Mouse (Mus musculus) adrenal gland, postnatal 0 days (tissue): Measurements from ENCODE around the gene Gm340. TPM values are rescaled to one million over a fixed set of nuclear protein-coding genes. Genes with fewer than 3 reads are reported as not detected.

ENCODE experiments used
- microRNA-seq: library from miRNA; unstranded; fragments of <30 nt; microRNA quantifications from one replicate; pipeline ENCODE4, GENCODE M21; 2016; ENCODE audit warnings: borderline replicate concordance; ENCODE audit not compliant: insufficient number of aligned reads
- polyA plus RNA-seq: library from polyadenylated mRNA; unstranded; fragments of >200 nt; fragmentation: Nextera tagmentation; extraction: Ambion mirVana; gene quantifications from 2 replicates; pipeline ENCODE4 v1.2.1, GENCODE M21; 2015

Gm340 gene
- polyA plus RNA-seq = 0.99 and 1.7 TPM in 2 replicates

DNA sequence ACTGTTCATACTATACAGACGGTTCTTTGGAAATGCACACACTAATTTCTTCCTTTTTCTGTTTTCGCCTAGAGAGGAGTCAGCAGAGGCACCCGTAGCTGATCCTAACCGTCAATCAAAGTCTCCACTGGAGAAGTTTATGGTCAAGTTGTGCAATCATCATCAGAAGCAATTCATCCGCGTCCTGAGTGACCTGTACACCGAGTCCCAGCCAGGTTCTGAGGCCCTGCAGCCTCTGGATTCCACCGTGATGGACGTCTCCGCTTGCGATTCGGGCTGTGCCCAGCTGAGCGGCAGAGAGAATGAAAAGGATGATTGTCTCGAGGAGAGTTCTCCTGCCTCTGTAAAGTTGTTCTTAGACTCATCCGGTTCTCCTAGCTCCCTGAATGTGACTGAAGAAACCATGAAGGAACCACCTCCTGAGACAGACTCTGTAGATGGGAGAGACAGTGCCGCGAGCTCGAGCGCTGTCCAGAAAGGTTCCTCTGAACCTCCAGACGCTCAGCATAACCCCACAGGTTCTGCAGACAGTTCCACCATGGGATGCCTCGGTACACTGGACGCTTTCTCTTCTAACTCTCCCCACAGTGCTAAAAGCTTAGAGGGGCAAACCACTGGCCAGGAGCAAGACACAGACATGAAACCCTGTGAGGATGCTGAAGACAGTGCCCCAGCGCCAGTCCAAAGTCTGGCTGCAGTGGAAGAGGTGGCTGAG lies at the start of gene Gm340:
Gm340 (plus strand) TSS at position 665 of the 715 bp plus-strand sequence.

Small RNA genes lying within 50 kb of the gene (microRNA-seq; reads per million reads assigned to microRNA genes)
- not detected for gene Mir8091

Other genes with a start within 250 kb of the Gm340 start
- gene Pik3ap1, start 197.3 kb upstream of the Gm340 start, polyA plus RNA-seq = 4.0 and 4.5 TPM in 2 replicates
- gene Lcor, start 99.7 kb upstream of the Gm340 start, polyA plus RNA-seq = 8.7 and 9.3 TPM in 2 replicates
- 1.2 and 2.8 TPM in 2 replicates for gene Slit1, start 161.3 kb downstream of the Gm340 start, polyA plus RNA-seq
- gene Arhgap19, start 219.7 kb downstream of the Gm340 start, polyA plus RNA-seq = 5.1 and 5.2 TPM in 2 replicates
- gene Frat1, start 247.6 kb downstream of the Gm340 start, polyA plus RNA-seq = 9.0 and 10.0 TPM in 2 replicates